In genomic region chr4:88094768-88095420, GRCm38 (mm10) we compare ENCODE assay signal across 8 mouse cellular contexts. TPM values are rescaled to one million over a fixed set of nuclear protein-coding genes. Genes with fewer than 3 reads are reported as not detected.
DNase-seq lines count a peak whose midpoint lies in the region; ATAC-seq and TF ChIP-seq lines count a peak whose summit lies in the region.

No protein-coding gene starts in this region.

- peak; percentile 16 for ATAC-seq in common myeloid progenitor, adult 5-6 weeks (replicated peaks; ENCODE audit: low read depth, poor library complexity, severe bottlenecking)
- ATAC-seq in inflammation-experienced regulatory T-cells, adult 6 months = peak; percentile 42
- peak; percentile 67 for ATAC-seq in midbrain, postnatal 0 days (ENCODE audit: low FRiP score)

- peak overlapping the region; percentile 77 for H3K4me3 ChIP-seq in heart, adult 2 months
- H3K4me3 ChIP-seq in midbrain, postnatal 0 days (ENCODE audit: low read depth, low read length) = peak overlapping the region; percentile 75

- H3K36me3 ChIP-seq in heart, adult 2 months (ENCODE audit: control insufficient read depth, insufficient read depth, low read length) = no peaks in the 10 kb centered on the region
- no peaks in the 10 kb centered on the region for H3K36me3 ChIP-seq in midbrain, postnatal 0 days (ENCODE audit: insufficient read depth, low read length)

- no peak for DNase-seq in heart, adult 2 months
- DNase-seq in heart, postnatal 25 days (ENCODE audit: low spot score) = no peak
- peak; percentile 53 for DNase-seq in 3T3-L1 (ENCODE audit: low read depth, low spot score)
- DNase-seq in midbrain, postnatal 0 days (ENCODE audit: low spot score) = peak; percentile 18
- DNase-seq in thymus, postnatal 14 days = no peak
- DNase-seq in urinary bladder, postnatal 14 days (ENCODE audit: low spot score) = no peak

- H3K4me1 ChIP-seq in heart, adult 2 months (ENCODE audit: control insufficient read depth, insufficient read depth, low read length) = no peaks in the 10 kb centered on the region
- no peaks in the 10 kb centered on the region for H3K4me1 ChIP-seq in midbrain, postnatal 0 days (ENCODE audit: insufficient read depth, low read length)

- H3K9ac ChIP-seq in heart, adult 2 months (ENCODE audit: low read depth, low read length) = peak overlapping the region; percentile 82
- H3K9ac ChIP-seq in midbrain, postnatal 0 days (replicated peaks; ENCODE audit: low read length, poor library complexity, severe bottlenecking) = peak overlapping the region; percentile 67

- TF ChIP-seq POLR2A in heart, adult 2 months (IDR thresholded peaks at IDR 0.05; ENCODE audit: insufficient read depth, low read depth, low read length) = no peak

- H3K9me3 ChIP-seq in midbrain, postnatal 0 days (ENCODE audit: low read length) = no peaks in the 10 kb centered on the region

- H3K27ac ChIP-seq in heart, adult 2 months = peak overlapping the region; percentile 77
- H3K27ac ChIP-seq in midbrain, postnatal 0 days (ENCODE audit: low read depth, low read length) = peak overlapping the region; percentile 38

- H3K27me3 ChIP-seq in heart, adult 2 months (ENCODE audit: control insufficient read depth, insufficient read depth, low read length) = no peaks in the 10 kb centered on the region
- H3K27me3 ChIP-seq in midbrain, postnatal 0 days (ENCODE audit: insufficient read depth, low read length) = no peaks in the 10 kb centered on the region

- H3K4me2 ChIP-seq in midbrain, postnatal 0 days (ENCODE audit: low read depth, low read length, poor library complexity, severe bottlenecking) = peak overlapping the region; percentile 79

- TF ChIP-seq EP300 in heart, adult 2 months (IDR thresholded peaks at IDR 0.05; ENCODE audit: insufficient read depth, low read depth, low read length) = no peak

- intact Hi-C loops in heart, adult 2 months (cut with DNase I) = loop anchor here (1.0 to 5.0 kb wide), 2 partner anchors 62 to 457 kb away; partner anchors contain the start of gene Mllt3
- intact Hi-C loops in heart, postnatal 25 days (cut with DNase I) = loop anchor here (2.0 to 10.0 kb wide), 2 partner anchors 60 to 640 kb away; no protein-coding TSS in a partner anchor

- H3K79me2 ChIP-seq in heart, adult 2 months (replicated peaks; ENCODE audit: control insufficient read depth, insufficient read depth, low read length) = no peaks in the 10 kb centered on the region

- WGBS in heart, adult 2 months = under 1% methylated on average over 30 of the region's 30 CpGs
- under 1% methylated on average over 30 of the region's 30 CpGs for WGBS in midbrain, postnatal 0 days

- TF ChIP-seq CTCF in heart, adult 2 months (IDR thresholded peaks at IDR 0.05) = no peak
- no peak for TF ChIP-seq CTCF in midbrain, postnatal 0 days (IDR thresholded peaks at IDR 0.05)

RNA-seq across cellular contexts. Expression of gene Focad, which starts 0.5 kb away (rescaled TPM):
- 10 to 100 TPM; 12.7 to 15.3 TPM for total RNA-seq in heart, adult 2 months (2021)
- polyA plus RNA-seq in heart, adult 2 months (2012; rRNA removed) = 9.5 and 16.0 TPM in 2 replicates
- 10 to 100 TPM; 15.0 to 17.0 TPM for total RNA-seq in heart, postnatal 25 days (2021)
- total RNA-seq in common myeloid progenitor, adult 5-6 weeks (2017) = 23.6 and 23.7 TPM in 2 replicates
- 10 to 100 TPM in 2 of 3 experiments, 1 to 10 TPM in 1; 6.9 to 14.5 (median 11.6) TPM for polyA plus RNA-seq in inflammation-experienced regulatory T-cells, adult 6 months (2017; shearing (Covaris generic))
- 35.2 and 36.9 TPM in 2 replicates for total RNA-seq in midbrain, postnatal 0 days (2014; rRNA removed)
- polyA plus RNA-seq in midbrain, postnatal 0 days (2015; fragmentation: Nextera tagmentation; extraction: Ambion mirVana) = 8.1 and 9.0 TPM in 2 replicates

Comparison
In these comparisons a context has a peak if more than half of its experiments do, and no peak if none do; other contexts are left out.
1. DNase-seq: peak in 3T3-L1 (single experiment) and midbrain, postnatal 0 days (single experiment); none in heart, adult 2 months (0 of 2), heart, postnatal 25 days (single experiment), thymus, postnatal 14 days (single experiment) and urinary bladder, postnatal 14 days (single experiment).
2. ATAC-seq: peak in every context shown above with its lines; median percentile 67 in midbrain, postnatal 0 days; 42 in inflammation-experienced regulatory T-cells, adult 6 months; 16 in common myeloid progenitor, adult 5-6 weeks.